ENCODE assay signal across 8 mouse cellular contexts in the genomic region with DNA sequence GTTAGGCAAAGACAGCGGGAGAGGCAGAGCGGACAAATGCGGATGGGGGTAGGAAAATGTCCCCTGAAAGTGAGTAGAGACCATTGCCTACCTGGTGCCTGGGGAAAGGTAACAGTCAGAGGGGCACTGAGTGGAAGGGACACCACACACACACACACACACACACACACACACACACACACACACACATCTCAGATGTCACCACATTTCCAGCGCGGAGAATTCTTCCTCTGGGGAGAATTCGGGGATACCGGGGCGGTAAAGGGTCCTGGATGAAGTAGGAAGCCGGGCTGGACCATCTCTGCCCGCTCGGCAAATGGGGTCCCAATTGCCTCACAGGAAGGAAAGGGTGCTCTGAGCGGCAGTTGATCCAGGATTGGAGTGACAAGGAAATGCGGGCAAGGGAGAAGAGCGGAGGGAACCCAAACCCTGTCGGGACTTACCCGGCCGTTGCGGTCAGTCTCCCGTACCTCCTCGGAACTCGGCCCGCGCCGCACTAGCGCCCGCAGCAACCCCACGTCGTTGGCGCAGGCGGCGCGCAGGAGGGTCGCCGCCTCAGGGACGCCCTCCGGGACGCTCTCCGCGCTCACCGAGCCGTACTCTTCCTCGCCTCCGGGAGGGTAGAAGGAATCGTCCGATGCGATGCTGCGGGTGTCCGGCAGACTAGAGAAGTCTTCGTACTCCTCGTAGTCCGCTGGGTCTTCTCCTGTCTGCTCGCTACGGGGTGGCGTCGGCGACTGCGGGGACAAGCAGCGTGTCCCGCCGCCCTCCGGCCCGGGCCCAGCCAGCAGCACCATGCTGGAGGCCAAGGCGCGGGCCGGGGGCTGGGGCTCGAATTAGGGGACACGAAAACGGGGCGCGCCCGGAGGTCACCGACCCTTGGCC. TPM values are rescaled to one million over a fixed set of nuclear protein-coding genes. Genes with fewer than 3 reads are reported as not detected.
DNase-seq lines count a peak whose midpoint lies in the region; ATAC-seq and TF ChIP-seq lines count a peak whose summit lies in the region.

No protein-coding gene starts in this region.

- peaks cover 4% of the 10 kb centered on the region; the same call in 1 of the 2 replicates for H3K9me3 ChIP-seq in E14TG2a.4 (ENCODE audit: low read length)
- no peaks in the 10 kb centered on the region for H3K9me3 ChIP-seq in forebrain, embryonic 13.5 days (replicated peaks)
- H3K9me3 ChIP-seq in intestine, postnatal 0 days (ENCODE audit: control insufficient read depth) = no peaks in the 10 kb centered on the region
- no peaks in the 10 kb centered on the region for H3K9me3 ChIP-seq in midbrain, embryonic 11.5 days (ENCODE audit: control insufficient read depth, low read length)

- H3K36me3 ChIP-seq in E14TG2a.4 (ENCODE audit: insufficient read depth, low read length) = no peaks in the 10 kb centered on the region
- no peaks in the 10 kb centered on the region for H3K36me3 ChIP-seq in forebrain, embryonic 13.5 days (ENCODE audit: poor library complexity, severe bottlenecking)
- H3K36me3 ChIP-seq in intestine, postnatal 0 days (ENCODE audit: control insufficient read depth, insufficient read depth) = no peaks in the 10 kb centered on the region
- no peaks in the 10 kb centered on the region for H3K36me3 ChIP-seq in midbrain, embryonic 11.5 days (ENCODE audit: control insufficient read depth, insufficient read depth, low read length)

- H3K27ac ChIP-seq in forebrain, embryonic 13.5 days = no peak overlapping the region
- no peak overlapping the region for H3K27ac ChIP-seq in intestine, postnatal 0 days (ENCODE audit: low read depth, low read length)
- H3K27ac ChIP-seq in midbrain, embryonic 11.5 days (ENCODE audit: low read depth, low read length) = no peak overlapping the region

- peaks cover 46% of the 10 kb centered on the region for H3K4me1 ChIP-seq in E14TG2a.4 (replicated peaks; ENCODE audit: low read depth, low read length)
- peaks cover 26% of the 10 kb centered on the region for H3K4me1 ChIP-seq in forebrain, embryonic 13.5 days
- no peaks in the 10 kb centered on the region; the same call in 1 of the 2 replicates for H3K4me1 ChIP-seq in intestine, postnatal 0 days (replicated peaks; ENCODE audit: control insufficient read depth, insufficient read depth, low read length)
- peaks cover 11% of the 10 kb centered on the region for H3K4me1 ChIP-seq in midbrain, embryonic 11.5 days (ENCODE audit: control insufficient read depth, insufficient read depth, low read length)

- DNase-seq in adrenal gland, postnatal 14 days = peak; percentile 7
- DNase-seq in adrenal gland, postnatal 10 days = no peak
- DNase-seq in midbrain, embryonic 11.5 days (ENCODE audit: low spot score, missing footprints) = peak; percentile 95
- DNase-seq in right cerebral cortex, postnatal 36 days (ENCODE audit: low spot score in 2 of 2) = no peak

- 1% methylated on average over 72 of the region's 72 CpGs for WGBS in forebrain, embryonic 13.5 days
- under 1% methylated on average over 71 of the region's 72 CpGs for WGBS in intestine, postnatal 0 days
- under 1% methylated on average over 68 of the region's 72 CpGs for WGBS in midbrain, embryonic 11.5 days

- peak overlapping the region; percentile 84 for H3K4me3 ChIP-seq in E14TG2a.4 (replicated peaks; ENCODE audit: low read length)
- H3K4me3 ChIP-seq in forebrain, embryonic 13.5 days = peak overlapping the region; percentile 62
- H3K4me3 ChIP-seq in intestine, postnatal 0 days (ENCODE audit: low read depth, low read length) = peak overlapping the region; percentile 64
- H3K4me3 ChIP-seq in midbrain, embryonic 11.5 days (ENCODE audit: low read depth, low read length) = peak overlapping the region; percentile 55

- H3K9ac ChIP-seq in forebrain, embryonic 13.5 days = peak overlapping the region; percentile 65
- peak overlapping the region; percentile 46; the same call in 1 of the 2 replicates for H3K9ac ChIP-seq in intestine, postnatal 0 days (ENCODE audit: low read depth, low read length)
- peak overlapping the region; percentile 53 for H3K9ac ChIP-seq in midbrain, embryonic 11.5 days (ENCODE audit: low read length)

- peaks cover 86% of the 10 kb centered on the region for H3K27me3 ChIP-seq in E14TG2a.4 (ENCODE audit: insufficient read depth, low read length)
- H3K27me3 ChIP-seq in forebrain, embryonic 13.5 days = peaks cover 77% of the 10 kb centered on the region
- peaks cover 49% of the 10 kb centered on the region for H3K27me3 ChIP-seq in intestine, postnatal 0 days (replicated peaks; ENCODE audit: control insufficient read depth, insufficient read depth, low read length)
- peaks cover 59% of the 10 kb centered on the region for H3K27me3 ChIP-seq in midbrain, embryonic 11.5 days (ENCODE audit: control insufficient read depth, insufficient read depth, low read length)

- peak overlapping the region; percentile 100 for H3K4me2 ChIP-seq in forebrain, embryonic 13.5 days
- H3K4me2 ChIP-seq in intestine, postnatal 0 days (replicated peaks; ENCODE audit: low read depth) = peak overlapping the region; percentile 88
- peak overlapping the region; percentile 98 for H3K4me2 ChIP-seq in midbrain, embryonic 11.5 days

- peak; percentile 44 for ATAC-seq in forebrain, embryonic 13.5 days
- ATAC-seq in intestine, postnatal 0 days = no peak
- peak; percentile 53; the same call in 1 of the 2 replicates for ATAC-seq in midbrain, embryonic 11.5 days (ENCODE audit: low FRiP score)
- no peak for ATAC-seq in CD4-positive, CD25-positive, alpha-beta regulatory T cell, adult 4 months

- no peak for TF ChIP-seq CTCF in E14TG2a.4 (conservative IDR thresholded peaks at IDR 0.05; ENCODE audit: low read length)
- no peak for TF ChIP-seq CTCF in intestine, postnatal 0 days (IDR thresholded peaks at IDR 0.05; ENCODE audit: low read depth)

RNA-seq across cellular contexts. Expression of gene Ankrd33b, which starts 0.7 kb away (rescaled TPM):
- 1.6 and 1.9 TPM in 2 replicates for total RNA-seq in adrenal gland, postnatal 14 days (2021)
- total RNA-seq in adrenal gland, postnatal 10 days (2021) = 1 to 10 TPM; 1.6 to 2.1 TPM
- 0.34 and 0.42 TPM in 2 replicates for polyA plus RNA-seq in forebrain, embryonic 13.5 days (2015; fragmentation: Nextera tagmentation; extraction: Ambion mirVana)
- polyA plus RNA-seq in intestine, postnatal 0 days (2015; fragmentation: Nextera tagmentation; extraction: Ambion mirVana) = 0.25 and 0.29 TPM in 2 replicates
- 0.57 and 0.61 TPM in 2 replicates for polyA plus RNA-seq in midbrain, embryonic 11.5 days (2014; fragmentation: Nextera tagmentation; extraction: Ambion mirVana)
- polyA plus RNA-seq in CD4-positive, CD25-positive, alpha-beta regulatory T cell, adult 4 months (2017; shearing (Covaris generic)) = not detected

Comparison
In these comparisons a context has a peak if more than half of its experiments do, and no peak if none do; other contexts are left out.
1. DNase-seq: peak in adrenal gland, postnatal 14 days (single experiment) and midbrain, embryonic 11.5 days (single experiment); none in adrenal gland, postnatal 10 days (single experiment) and right cerebral cortex, postnatal 36 days (0 of 2).
2. ATAC-seq: peak in forebrain, embryonic 13.5 days (single experiment) and midbrain, embryonic 11.5 days (single experiment); none in intestine, postnatal 0 days (single experiment) and CD4-positive, CD25-positive, alpha-beta regulatory T cell, adult 4 months (single experiment).
3. Peak in every context shown above with its lines, with median percentiles within 50 percentile points of each other: H3K4me3 ChIP-seq, H3K4me2 ChIP-seq and H3K9ac ChIP-seq.